Mouse (Mus musculus): ENCODE data around the gene Hmgxb4. TPM values are rescaled to one million over a fixed set of nuclear protein-coding genes. Genes with fewer than 3 reads are reported as not detected.
"Not testable (repeated sequence)": the region's sequence is repeated elsewhere in the genome, so short reads cannot be mapped to it uniquely, and the experiment has no call there.

Gene Hmgxb4
- total RNA-seq (2021) = 18.3 and 23.2 TPM in 2 replicates
- long read RNA-seq, experiment 1, partial matches to known transcripts = 4 of 12 reads
- long read RNA-seq, experiment 1, other reads (novel, unspliced or antisense) = 7 of 12 reads
- long read RNA-seq, experiment 2, full-length matches to known transcripts = 8 of 15 reads
- long read RNA-seq, experiment 2, partial matches to known transcripts = 2 of 15 reads
- long read RNA-seq, experiment 2, other reads (novel, unspliced or antisense) = 5 of 15 reads

DNA sequence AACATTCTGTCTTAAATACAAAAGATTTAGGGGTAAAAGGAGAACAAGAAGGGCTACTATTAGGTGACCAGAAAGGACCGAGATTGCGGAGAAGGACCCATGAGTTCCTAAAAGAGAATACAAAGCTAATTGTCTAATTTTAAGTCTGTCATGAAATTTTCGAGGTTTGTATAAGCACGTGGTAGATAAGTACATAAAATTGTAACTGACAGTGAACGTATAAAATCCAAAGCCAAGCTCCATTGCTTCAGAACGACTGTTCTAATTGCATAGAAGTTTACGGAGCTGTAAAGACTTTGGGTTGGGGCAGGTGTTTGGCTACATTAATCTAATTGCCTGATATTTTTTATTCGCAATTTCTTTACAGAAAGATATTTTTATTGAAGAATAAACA, at the start of gene Hmgxb4:
Gene Hmgxb4, plus strand, starts transcription at position 276 of the 394 bp plus-strand sequence.
- no peak for DNase-seq

- DNase-seq = no peak
Observed at GRCm38 (mm10) chr8:74949445-74949844, 43.7 kb upstream of the Hmgxb4 start.

- DNase-seq = no peak
Observed at GRCm38 (mm10) chr8:74963983-74964382, 29.2 kb upstream of the Hmgxb4 start.

GRCm38 (mm10) chr8:74970286-74970685, 22.9 kb upstream of the Hmgxb4 start:
- not testable (repeated sequence) for DNase-seq

DNA sequence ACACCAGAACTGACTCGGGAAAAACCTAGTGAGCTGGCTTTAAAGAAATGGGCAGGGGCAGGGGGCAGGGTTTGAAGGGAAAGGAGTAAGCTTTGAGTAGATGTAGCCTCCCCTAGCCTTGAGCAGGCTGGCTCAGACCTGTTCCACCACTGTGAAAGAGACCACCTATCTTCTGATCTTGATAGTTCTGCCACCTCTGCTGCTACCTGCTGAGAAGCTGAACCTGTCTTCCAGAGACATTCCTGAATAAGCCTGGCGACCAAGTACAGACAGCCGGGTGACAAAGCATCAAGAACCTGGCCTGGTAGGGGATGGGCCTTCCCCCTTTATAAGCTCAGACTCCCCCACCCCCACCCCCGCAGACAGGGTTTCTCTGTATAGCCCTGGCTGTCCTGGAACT, 21.5 kb upstream of the Hmgxb4 start:
- DNase-seq = no peak

GRCm38 (mm10) chr8:74972322-74972883, 20.8 kb upstream of the Hmgxb4 start:
- DNase-seq = no peak

- DNase-seq = no peak
Observed at GRCm38 (mm10) chr8:74973121-74973869, 19.9 kb upstream of the Hmgxb4 start.

DNA sequence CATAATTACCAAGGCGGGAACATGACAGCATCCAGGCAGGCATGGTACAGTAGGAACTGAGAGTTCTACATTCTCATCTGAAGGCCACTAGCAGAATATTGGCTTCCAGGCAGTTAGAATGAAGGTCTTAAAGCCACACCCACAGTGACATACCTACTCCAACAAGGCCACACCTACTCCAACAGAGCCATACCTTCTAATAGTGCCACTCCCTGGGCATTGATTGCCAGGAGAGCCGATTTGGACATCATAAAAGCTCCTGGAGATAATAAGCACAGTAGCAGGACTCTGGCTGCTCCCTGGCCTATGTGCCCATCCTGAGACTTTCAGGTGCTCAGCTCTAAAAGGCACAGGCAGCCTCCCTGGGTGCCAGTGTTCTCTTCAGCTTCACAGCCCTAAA, 19.3 kb upstream of the Hmgxb4 start:
- no peak for DNase-seq

DNA sequence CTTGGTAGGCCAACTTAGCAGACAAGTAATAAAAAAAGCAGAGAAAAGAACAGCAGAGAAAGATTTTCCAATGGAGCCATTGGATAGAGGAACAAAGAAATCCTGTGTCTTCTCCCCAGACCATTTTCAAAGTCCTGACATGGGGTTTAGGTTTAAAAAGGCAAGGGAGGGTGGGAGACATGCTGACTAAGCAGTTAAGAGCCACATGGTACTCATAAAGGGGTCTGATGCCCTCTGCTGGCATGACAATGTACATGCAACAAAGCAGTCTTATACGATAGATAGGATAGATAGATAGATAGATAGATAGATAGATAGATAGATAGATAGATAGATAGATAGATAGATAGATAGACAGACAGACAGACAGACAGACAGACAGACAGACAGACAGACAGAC, 15.7 kb upstream of the Hmgxb4 start:
- DNase-seq = peak; percentile 19

GRCm38 (mm10) chr8:74980060-74980710, 13.0 kb upstream of the Hmgxb4 start:
- no peak for DNase-seq

GRCm38 (mm10) chr8:74980711-74981062, 12.5 kb upstream of the Hmgxb4 start:
- peak; percentile 77 for DNase-seq

DNA sequence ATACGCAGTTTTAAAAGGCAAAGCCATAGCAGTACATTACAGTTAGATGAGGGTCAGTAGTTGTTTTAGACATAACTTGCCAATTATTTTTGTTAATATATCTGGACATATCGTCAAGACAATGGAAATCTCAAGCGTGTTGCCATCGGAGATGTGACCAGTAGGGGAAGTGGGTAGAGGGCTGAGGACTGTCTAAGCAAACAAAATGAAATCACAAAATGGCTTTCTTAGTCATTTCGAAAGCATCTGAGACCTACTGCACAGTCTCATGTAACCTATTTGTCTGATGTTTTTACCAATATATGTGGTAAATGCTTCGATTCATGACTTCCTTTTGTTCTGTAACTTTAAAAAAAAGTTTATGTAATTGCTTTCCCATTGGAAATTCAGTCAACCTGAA, 11.3 kb upstream of the Hmgxb4 start:
- DNase-seq = no peak

DNA sequence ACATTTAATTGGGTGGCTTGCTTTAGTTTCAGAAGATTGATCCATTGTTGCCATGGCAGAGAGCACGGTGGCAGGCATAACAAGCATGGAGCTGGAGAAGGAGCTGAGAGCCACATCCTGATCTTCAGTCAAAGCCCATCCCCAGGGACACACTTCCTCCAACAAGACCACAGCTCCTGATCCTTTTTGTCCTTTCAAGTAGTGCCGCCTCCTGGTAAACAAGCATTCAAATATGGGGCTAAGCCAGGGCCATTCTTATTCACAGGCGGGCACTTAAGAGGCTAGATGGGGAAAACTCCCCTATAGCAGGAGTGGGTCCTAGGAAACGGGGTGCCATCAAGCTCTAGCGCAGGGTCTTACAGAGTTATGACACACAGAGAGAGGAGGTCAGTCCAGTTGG, 5.7 kb upstream of the Hmgxb4 start:
- DNase-seq = no peak

GRCm38 (mm10) chr8:74990021-74990420, 3.1 kb upstream of the Hmgxb4 start:
- DNase-seq = peak; percentile 71

DNA sequence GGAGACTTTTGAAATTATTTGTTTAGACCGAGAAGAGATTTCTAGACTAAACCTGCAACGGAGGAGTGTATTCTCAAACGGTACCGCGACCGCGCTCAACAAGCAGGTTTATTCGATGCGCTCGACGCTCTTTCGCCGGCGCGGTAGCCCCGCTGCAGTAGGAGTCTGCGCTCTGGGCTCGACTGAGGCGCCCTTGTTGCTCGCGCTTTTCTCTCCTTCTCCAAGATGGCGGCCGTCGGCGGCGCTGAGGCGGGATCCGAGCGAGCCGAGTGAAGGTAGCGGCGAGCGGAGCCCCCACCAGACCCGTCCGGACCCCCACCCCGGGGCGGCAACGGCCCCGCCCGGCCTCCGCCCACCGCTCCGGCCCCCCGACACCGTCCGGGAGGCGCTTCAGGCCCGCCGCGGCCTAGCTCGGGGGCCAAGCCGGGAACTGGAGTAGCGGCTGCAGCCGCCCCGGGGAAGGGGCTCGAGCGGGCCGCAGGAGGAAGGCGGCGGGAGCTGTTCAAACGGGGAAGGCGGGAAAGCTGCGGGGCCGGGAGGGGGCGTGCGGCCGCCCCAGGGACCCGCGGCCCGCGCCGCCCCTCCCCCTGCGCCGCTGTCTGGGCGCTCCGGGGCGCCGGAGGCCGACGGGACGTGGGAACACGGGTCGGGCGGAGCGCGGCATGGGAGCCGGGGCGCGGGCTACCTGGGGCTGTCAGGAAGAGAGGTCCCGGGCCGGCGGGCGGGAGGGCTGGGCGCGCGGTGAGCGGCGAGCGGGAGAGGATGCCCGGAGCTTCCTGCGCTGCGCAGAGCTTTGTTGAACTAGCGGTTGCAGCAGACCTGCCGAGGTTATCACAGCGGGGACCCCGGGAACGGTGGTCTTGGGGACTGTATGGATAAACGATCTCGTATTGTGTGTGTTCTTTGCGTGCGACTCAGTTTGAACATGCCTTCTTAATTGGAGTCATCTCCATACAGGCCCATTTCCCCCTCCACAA, 607 bp downstream of the Hmgxb4 start:
- peak; percentile 92 for DNase-seq

DNA sequence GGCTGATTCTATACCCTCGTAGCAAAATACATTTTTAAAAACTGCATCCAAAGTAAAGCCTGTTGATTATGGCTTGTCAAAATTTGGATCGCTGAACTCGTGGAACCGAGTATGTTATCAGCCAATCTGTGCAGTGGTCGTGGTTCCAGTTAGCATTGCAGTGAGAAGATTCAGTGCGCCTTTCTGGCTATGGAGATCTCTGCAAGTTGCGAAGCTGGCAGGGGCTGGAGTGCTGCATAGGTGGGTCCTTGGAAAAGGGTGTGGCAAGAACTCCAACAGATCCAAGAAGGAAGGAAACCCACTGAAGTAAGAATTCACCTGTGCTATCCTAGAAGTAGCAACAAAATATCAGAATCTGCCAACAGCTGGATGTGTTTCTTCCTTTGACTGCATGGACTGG, 1.4 kb downstream of the Hmgxb4 start:
- DNase-seq = peak; percentile 15

DNA sequence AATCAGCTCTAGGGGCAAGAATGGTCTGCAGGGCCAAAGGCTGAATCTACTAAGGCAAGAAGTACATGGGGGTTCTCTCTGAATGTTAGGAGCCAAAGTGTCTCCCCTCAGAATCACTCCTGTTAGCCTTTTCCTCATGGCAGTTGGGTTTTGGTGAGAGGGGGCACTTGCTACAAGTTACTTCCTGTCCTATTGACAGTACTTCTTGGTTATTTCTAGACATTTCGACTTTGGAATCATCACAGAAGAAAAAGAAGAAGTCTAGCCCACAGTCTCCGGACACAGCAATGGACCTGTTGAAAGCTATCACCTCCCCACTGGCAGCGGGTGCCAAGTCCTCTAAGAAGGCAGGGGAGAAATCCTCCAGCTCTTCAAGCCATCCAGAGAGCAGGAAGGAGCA, 7.3 kb downstream of the Hmgxb4 start:
- DNase-seq = no peak

GRCm38 (mm10) chr8:75008826-75009225, 15.7 kb downstream of the Hmgxb4 start:
- no peak for DNase-seq

DNA sequence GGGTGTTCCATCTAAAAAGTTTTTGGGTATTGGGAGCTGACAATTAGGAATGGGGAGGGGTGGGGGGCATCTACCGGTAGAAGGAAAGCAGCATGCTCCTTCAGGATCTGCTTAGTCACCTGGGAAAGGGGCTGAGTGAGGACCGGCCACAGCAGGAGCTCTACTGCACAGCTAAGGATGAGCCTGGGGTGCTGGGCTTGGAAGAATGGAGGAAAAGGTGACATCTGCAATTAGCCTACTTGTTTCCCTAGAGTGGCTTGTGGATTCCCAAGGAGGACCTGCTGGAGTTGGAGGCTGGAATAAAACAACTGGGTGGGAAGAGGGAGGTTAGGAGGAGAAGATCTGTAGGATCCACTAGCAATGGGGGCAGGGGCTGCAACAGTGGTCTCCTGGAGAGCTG, 20.4 kb downstream of the Hmgxb4 start:
- DNase-seq = no peak

DNA sequence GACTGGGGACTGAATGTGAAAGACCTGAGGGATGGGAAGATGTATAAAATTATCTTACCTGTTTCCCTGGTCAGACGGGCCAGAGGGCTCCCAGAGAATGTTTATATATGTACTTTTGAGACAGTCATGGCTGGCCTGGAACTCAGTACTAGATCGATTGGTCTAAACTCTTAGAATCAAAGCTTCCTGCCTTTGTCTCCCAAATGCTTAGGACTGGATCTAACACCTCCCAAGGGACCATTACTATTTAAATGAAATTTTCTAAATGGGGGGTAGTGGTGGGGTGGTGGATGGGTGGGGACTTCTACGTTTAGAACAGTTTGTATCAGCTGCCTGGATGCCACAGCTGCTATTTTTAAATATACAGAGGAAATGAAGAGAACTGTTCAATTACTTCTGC, 20.8 kb downstream of the Hmgxb4 start:
- no peak for DNase-seq

- no peak for DNase-seq
Observed at GRCm38 (mm10) chr8:75015981-75016380, 22.8 kb downstream of the Hmgxb4 start.

DNA sequence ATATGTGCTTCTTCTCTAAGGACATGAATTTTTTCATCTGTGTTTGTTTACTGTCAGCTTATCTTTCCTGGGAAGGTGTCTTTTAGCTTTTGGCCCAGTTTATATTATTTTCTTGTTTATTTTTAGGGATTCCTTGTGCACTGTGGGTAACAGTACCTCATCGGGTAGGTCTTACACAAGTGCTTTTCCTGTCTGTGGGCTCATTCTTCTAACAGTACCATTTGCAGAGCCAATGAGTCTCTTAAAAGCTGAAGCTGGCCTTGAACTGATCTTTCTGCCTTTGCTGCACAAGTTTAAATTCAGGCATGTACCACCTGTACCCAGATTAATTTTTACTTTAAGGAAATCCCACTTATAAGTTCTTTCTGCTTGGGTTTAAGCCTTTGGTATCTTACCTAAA, 23.3 kb downstream of the Hmgxb4 start:
- DNase-seq = no peak

Measured in adrenal gland, postnatal 14 days (tissue).